Mouse (Mus musculus) liver, postnatal 0 days (tissue): Measurements from ENCODE around the gene Etfdh. TPM values are rescaled to one million over a fixed set of nuclear protein-coding genes. Genes with fewer than 3 reads are reported as not detected.

ENCODE experiments used
- ATAC-seq: fragments of 200-750 bp; cut with Nextera tagmentation; 2 replicates; pipeline ENCODE4 v1.8.0; 2017; ENCODE audit warnings: mild to moderate bottlenecking, moderate library complexity
- DNase-seq: peaks from one replicate; pipeline ENCODE4 v3.0.0-alpha.2; 2016
- H3K27ac ChIP-seq: fragments of 300-500 bp; sonication (generic); 2 replicates; pipeline ENCODE4 v1.5.1; 2014; ENCODE audit warnings: antibody characterized with exemption, moderate library complexity, mild to moderate bottlenecking, low read depth
- H3K27me3 ChIP-seq: fragments of 300-500 bp; sonication (generic); 2 replicates; pipeline ENCODE4 v1.6.1; 2014; ENCODE audit warnings: low read length, control low read depth, mixed read lengths; ENCODE audit not compliant: insufficient read depth
- H3K36me3 ChIP-seq: fragments of 300-500 bp; sonication (generic); replicated peaks from 2 replicates; pipeline ENCODE4 v1.6.1; 2014; ENCODE audit warnings: mild to moderate bottlenecking, control low read depth, low read length, moderate library complexity, mixed read lengths; ENCODE audit not compliant: insufficient read depth
- H3K4me1 ChIP-seq: fragments of 300-500 bp; sonication (generic); 2 replicates; pipeline ENCODE4 v1.6.1; 2014; ENCODE audit warnings: antibody characterized with exemption, mild to moderate bottlenecking, control low read depth; ENCODE audit not compliant: insufficient read depth
- H3K4me2 ChIP-seq: fragments of 300-500 bp; sonication (generic); 2 replicates; pipeline ENCODE4 v1.6.1; 2014; ENCODE audit warnings: low read depth, mild to moderate bottlenecking, low read length, moderate library complexity, mixed read lengths
- H3K4me3 ChIP-seq: fragments of 300-500 bp; sonication (generic); 2 replicates; pipeline ENCODE4 v1.5.1; 2014; ENCODE audit warnings: low read depth, low read length
- H3K9ac ChIP-seq: fragments of 300-500 bp; sonication (generic); replicated peaks from 2 replicates; pipeline ENCODE4 v1.6.1; 2014; ENCODE audit warnings: mild to moderate bottlenecking, moderate library complexity
- H3K9me3 ChIP-seq: fragments of 300-500 bp; sonication (generic); 2 replicates; pipeline ENCODE4 v1.6.1; 2016; ENCODE audit warnings: mild to moderate bottlenecking, control low read depth, low read length, mixed read lengths
- CTCF ChIP-seq: sonication (generic); IDR thresholded peaks from 2 replicates; pipeline ENCODE4 v1.5.1; 2016; ENCODE audit warnings: antibody characterized with exemption, low read depth
- EP300 ChIP-seq: IDR thresholded peaks from 2 replicates; pipeline ENCODE4 v1.6.1; 2016; ENCODE audit warnings: antibody characterized with exemption, low read depth, mild to moderate bottlenecking
- WGBS: fragments of 180-500 bp; shearing (Covaris S2); extraction: QIAGEN DNeasy Blood & Tissue Kit; methylation state at CpG from one replicate; pipeline ENCODE4 v1.1.7; 2014; ENCODE audit not compliant: insufficient replicate concordance; 5-methylcytosine and 5-hydroxymethylcytosine counted together
- polyA plus RNA-seq: library from polyadenylated mRNA; unstranded; fragments of >200 nt; fragmentation: Nextera tagmentation; extraction: Ambion mirVana; gene quantifications from 2 replicates; pipeline ENCODE4 v1.2.1, GENCODE M21; 2015

Gene Etfdh
- polyA plus RNA-seq, 1 experiment from 2014 or later, result 239 TPM

GRCm38 (mm10) chr3:79579891-79580575 is 49.3 kb downstream of the Etfdh start:
- peak; percentile 92 for ATAC-seq
- Histone ChIP-seq H3K9me3 (no peaks in the 10 kb centered on the region), H3K4me3 (no peak overlapping the region), H3K27me3 (no peaks in the 10 kb centered on the region), H3K27ac (peak overlapping the region; percentile 84), H3K4me1 (peaks cover 11% of the 10 kb centered on the region), H3K4me2 (0 out of 2 replicates have a peak overlapping the region, but pooled peaks have one; percentile 13), H3K9ac (no peak overlapping the region), H3K36me3 (no peaks in the 10 kb centered on the region)
- TF ChIP-seq EP300, result peak; percentile 99
- TF ChIP-seq CTCF, result no peak
- WGBS, result 47% methylated on average over 5 of the region's 5 CpGs
- DNase-seq, result no peak

- no peak for DNase-seq
- Histone ChIP-seq H3K4me1 (peaks cover 11% of the 10 kb centered on the region), H3K9ac (no peak overlapping the region), H3K9me3 (no peaks in the 10 kb centered on the region), H3K36me3 (no peaks in the 10 kb centered on the region), H3K4me2 (no peak overlapping the region), H3K27ac (no peak overlapping the region), H3K27me3 (no peaks in the 10 kb centered on the region), H3K4me3 (no peak overlapping the region)
- no peak for ATAC-seq
- WGBS, result 76% methylated on average over 6 of the region's 6 CpGs
- TF ChIP-seq EP300 (no peak), CTCF (no peak)
Observed at GRCm38 (mm10) chr3:79578164-79578563, 51.1 kb downstream of the Etfdh start.

- no peak overlapping the region for H3K9ac ChIP-seq
- 70% methylated on average over 6 of the region's 6 CpGs for WGBS
- H3K9me3 ChIP-seq, result no peaks in the 10 kb centered on the region
- no peak for ATAC-seq
- no peak for TF ChIP-seq CTCF
- TF ChIP-seq EP300, result no peak
- no peaks in the 10 kb centered on the region for H3K27me3 ChIP-seq
- H3K4me1 ChIP-seq, result peaks cover 14% of the 10 kb centered on the region
- no peak overlapping the region for H3K4me3 ChIP-seq
- no peak for DNase-seq
- no peak overlapping the region for H3K4me2 ChIP-seq
- H3K36me3 ChIP-seq, result no peaks in the 10 kb centered on the region
- no peak overlapping the region for H3K27ac ChIP-seq
Observed at GRCm38 (mm10) chr3:79577606-79578005, 51.7 kb downstream of the Etfdh start.

- Histone ChIP-seq H3K4me3 (no peak overlapping the region), H3K27me3 (no peaks in the 10 kb centered on the region), H3K36me3 (no peaks in the 10 kb centered on the region), H3K9me3 (no peaks in the 10 kb centered on the region), H3K27ac (no peak overlapping the region), H3K9ac (no peak overlapping the region), H3K4me1 (peaks cover 14% of the 10 kb centered on the region), H3K4me2 (no peak overlapping the region)
- WGBS, result 38% methylated on average over 5 of the region's 5 CpGs
- DNase-seq (no peak), ATAC-seq (no peak)
- TF ChIP-seq CTCF, result no peak
- no peak for TF ChIP-seq EP300
Observed at GRCm38 (mm10) chr3:79576865-79577264, 52.4 kb downstream of the Etfdh start.

- Histone ChIP-seq H3K9ac (no peak overlapping the region), H3K9me3 (no peaks in the 10 kb centered on the region), H3K36me3 (no peaks in the 10 kb centered on the region), H3K27ac (no peak overlapping the region), H3K4me3 (no peak overlapping the region), H3K4me1 (peaks cover 14% of the 10 kb centered on the region), H3K27me3 (no peaks in the 10 kb centered on the region), H3K4me2 (no peak overlapping the region)
- DNase-seq (no peak), ATAC-seq (no peak)
- TF ChIP-seq CTCF (no peak), EP300 (no peak)
- 34% methylated on average over 3 of the region's 3 CpGs for WGBS
Observed at GRCm38 (mm10) chr3:79576468-79576816, 52.9 kb downstream of the Etfdh start.

- DNase-seq, result no peak
- H3K9ac ChIP-seq, result no peak overlapping the region
- 55% methylated on average over 10 of the region's 10 CpGs for WGBS
- H3K27me3 ChIP-seq, result no peaks in the 10 kb centered on the region
- no peak overlapping the region for H3K27ac ChIP-seq
- H3K4me1 ChIP-seq, result peaks cover 14% of the 10 kb centered on the region
- no peak for TF ChIP-seq CTCF
- TF ChIP-seq EP300, result no peak
- H3K4me2 ChIP-seq, result no peak overlapping the region
- H3K36me3 ChIP-seq, result no peaks in the 10 kb centered on the region
- H3K4me3 ChIP-seq, result no peak overlapping the region
- ATAC-seq, result no peak
- H3K9me3 ChIP-seq, result no peaks in the 10 kb centered on the region
Observed at GRCm38 (mm10) chr3:79575576-79576467, 53.5 kb downstream of the Etfdh start.
